Mouse (Mus musculus): ENCODE results near the gene Cd34. TPM values are rescaled to one million over a fixed set of nuclear protein-coding genes. Genes with fewer than 3 reads are reported as not detected.

Cd34 gene
- polyA plus RNA-seq, 1 experiment, result 85.9 TPM

GRCm38 (mm10) chr1:194930706-194931105, 7.9 kb upstream of the Cd34 start:
- Histone ChIP-seq H3K4me1 (ENCODE audit: control insufficient read depth, insufficient read depth, low read length) (peaks cover 2% of the 10 kb centered on the region; the same call in 1 of the 2 replicates), H3K27ac (ENCODE audit: insufficient read depth, low read length) (0 out of 2 replicates have a peak overlapping the region, but pooled peaks have one; percentile 31), H3K4me3 (ENCODE audit: insufficient read depth, low read length) (no peak overlapping the region)
- no peak for TF ChIP-seq POLR2A (IDR thresholded peaks at IDR 0.05; ENCODE audit: extremely low read depth, insufficient read depth, low read length)
- no peak for TF ChIP-seq CTCF (IDR thresholded peaks at IDR 0.05; ENCODE audit: extremely low read depth, insufficient read depth, low read length)

- TF ChIP-seq POLR2A (IDR thresholded peaks at IDR 0.05; ENCODE audit: extremely low read depth, insufficient read depth, low read length) (no peak), CTCF (IDR thresholded peaks at IDR 0.05; ENCODE audit: extremely low read depth, insufficient read depth, low read length) (no peak)
- Histone ChIP-seq H3K4me3 (ENCODE audit: insufficient read depth, low read length) (no peak overlapping the region), H3K27ac (ENCODE audit: insufficient read depth, low read length) (no peak overlapping the region), H3K4me1 (ENCODE audit: control insufficient read depth, insufficient read depth, low read length) (peaks cover 2% of the 10 kb centered on the region; the same call in 1 of the 2 replicates)
Observed at GRCm38 (mm10) chr1:194935351-194935750, 3.3 kb upstream of the Cd34 start.

- Histone ChIP-seq H3K27ac (ENCODE audit: insufficient read depth, low read length) (no peak overlapping the region), H3K4me3 (ENCODE audit: insufficient read depth, low read length) (no peak overlapping the region), H3K4me1 (ENCODE audit: control insufficient read depth, insufficient read depth, low read length) (peaks cover 3% of the 10 kb centered on the region)
- no peak for TF ChIP-seq CTCF (IDR thresholded peaks at IDR 0.05; ENCODE audit: extremely low read depth, insufficient read depth, low read length)
- no peak for TF ChIP-seq POLR2A (IDR thresholded peaks at IDR 0.05; ENCODE audit: extremely low read depth, insufficient read depth, low read length)
Observed at GRCm38 (mm10) chr1:194941528-194941927, 2.9 kb downstream of the Cd34 start.

GRCm38 (mm10) chr1:194942912-194943311, 4.3 kb downstream of the Cd34 start:
- Histone ChIP-seq H3K27ac (ENCODE audit: insufficient read depth, low read length) (no peak overlapping the region), H3K4me3 (ENCODE audit: insufficient read depth, low read length) (no peak overlapping the region), H3K4me1 (ENCODE audit: control insufficient read depth, insufficient read depth, low read length) (peaks cover 3% of the 10 kb centered on the region)
- TF ChIP-seq POLR2A (IDR thresholded peaks at IDR 0.05; ENCODE audit: extremely low read depth, insufficient read depth, low read length), result no peak
- TF ChIP-seq CTCF (IDR thresholded peaks at IDR 0.05; ENCODE audit: extremely low read depth, insufficient read depth, low read length), result no peak

GRCm38 (mm10) chr1:194943485-194943884, 4.9 kb downstream of the Cd34 start:
- TF ChIP-seq CTCF (IDR thresholded peaks at IDR 0.05; ENCODE audit: extremely low read depth, insufficient read depth, low read length), result no peak
- TF ChIP-seq POLR2A (IDR thresholded peaks at IDR 0.05; ENCODE audit: extremely low read depth, insufficient read depth, low read length), result no peak
- no peak overlapping the region for H3K27ac ChIP-seq (ENCODE audit: insufficient read depth, low read length)
- no peak overlapping the region for H3K4me3 ChIP-seq (ENCODE audit: insufficient read depth, low read length)
- peaks cover 3% of the 10 kb centered on the region for H3K4me1 ChIP-seq (ENCODE audit: control insufficient read depth, insufficient read depth, low read length)

GRCm38 (mm10) chr1:194945382-194945781, 6.8 kb downstream of the Cd34 start:
- peaks cover 4% of the 10 kb centered on the region for H3K4me1 ChIP-seq (ENCODE audit: control insufficient read depth, insufficient read depth, low read length)
- no peak overlapping the region for H3K4me3 ChIP-seq (ENCODE audit: insufficient read depth, low read length)
- TF ChIP-seq POLR2A (IDR thresholded peaks at IDR 0.05; ENCODE audit: extremely low read depth, insufficient read depth, low read length), result no peak
- no peak for TF ChIP-seq CTCF (IDR thresholded peaks at IDR 0.05; ENCODE audit: extremely low read depth, insufficient read depth, low read length)
- H3K27ac ChIP-seq (ENCODE audit: insufficient read depth, low read length), result no peak overlapping the region

- TF ChIP-seq POLR2A (IDR thresholded peaks at IDR 0.05; ENCODE audit: extremely low read depth, insufficient read depth, low read length) (no peak), CTCF (IDR thresholded peaks at IDR 0.05; ENCODE audit: extremely low read depth, insufficient read depth, low read length) (no peak)
- Histone ChIP-seq H3K27ac (ENCODE audit: insufficient read depth, low read length) (no peak overlapping the region), H3K4me1 (ENCODE audit: control insufficient read depth, insufficient read depth, low read length) (peaks cover 7% of the 10 kb centered on the region), H3K4me3 (ENCODE audit: insufficient read depth, low read length) (no peak overlapping the region)
Observed at GRCm38 (mm10) chr1:194946467-194946866, 7.8 kb downstream of the Cd34 start.

GRCm38 (mm10) chr1:194950913-194951312, 12.3 kb downstream of the Cd34 start:
- H3K4me1 ChIP-seq (ENCODE audit: control insufficient read depth, insufficient read depth, low read length), result peaks cover 4% of the 10 kb centered on the region
- H3K27ac ChIP-seq (ENCODE audit: insufficient read depth, low read length), result no peak overlapping the region
- TF ChIP-seq POLR2A (IDR thresholded peaks at IDR 0.05; ENCODE audit: extremely low read depth, insufficient read depth, low read length) (no peak), CTCF (IDR thresholded peaks at IDR 0.05; ENCODE audit: extremely low read depth, insufficient read depth, low read length) (peak; percentile 52; the same call in 1 of the 2 replicates)
- H3K4me3 ChIP-seq (ENCODE audit: insufficient read depth, low read length), result no peak overlapping the region

GRCm38 (mm10) chr1:194952891-194953290, 14.3 kb downstream of the Cd34 start:
- TF ChIP-seq POLR2A (IDR thresholded peaks at IDR 0.05; ENCODE audit: extremely low read depth, insufficient read depth, low read length) (no peak), CTCF (IDR thresholded peaks at IDR 0.05; ENCODE audit: extremely low read depth, insufficient read depth, low read length) (peak; percentile 23; the same call in 1 of the 2 replicates)
- H3K4me1 ChIP-seq (ENCODE audit: control insufficient read depth, insufficient read depth, low read length), result peaks cover 4% of the 10 kb centered on the region

GRCm38 (mm10) chr1:194954694-194955093, 16.1 kb downstream of the Cd34 start:
- H3K27ac ChIP-seq (ENCODE audit: insufficient read depth, low read length), result no peak overlapping the region
- peaks cover 2% of the 10 kb centered on the region for H3K4me1 ChIP-seq (ENCODE audit: control insufficient read depth, insufficient read depth, low read length)
- TF ChIP-seq POLR2A (IDR thresholded peaks at IDR 0.05; ENCODE audit: extremely low read depth, insufficient read depth, low read length) (no peak), CTCF (IDR thresholded peaks at IDR 0.05; ENCODE audit: extremely low read depth, insufficient read depth, low read length) (no peak)
- H3K4me3 ChIP-seq (ENCODE audit: insufficient read depth, low read length), result no peak overlapping the region

More at GRCm38 (mm10) chr1:194952891-194953290, 14.3 kb downstream of the Cd34 start:
- Histone ChIP-seq H3K4me3 (ENCODE audit: insufficient read depth, low read length) (no peak overlapping the region), H3K27ac (ENCODE audit: insufficient read depth, low read length) (no peak overlapping the region)
